Mouse (Mus musculus): ENCODE data around the gene Lbx1. TPM values are rescaled to one million over a fixed set of nuclear protein-coding genes. Genes with fewer than 3 reads are reported as not detected.
A peak's percentile ranks its signal among the peaks of the same experiment; 100 is the strongest.

Lbx1 gene
- not detected in 2 replicates for polyA plus RNA-seq (2015; fragmentation: Nextera tagmentation; extraction: Ambion mirVana)

- Histone ChIP-seq H3K36me3 (ENCODE audit: control insufficient read depth, insufficient read depth) (no peaks in the 10 kb centered on the region), H3K4me2 (ENCODE audit: low read depth, low read length) (peak within 1 kb of the TSS; percentile 62), H3K9ac (ENCODE audit: low read length) (no peak within 1 kb of the TSS), H3K4me1 (ENCODE audit: control insufficient read depth, insufficient read depth, low read length) (peaks cover 16% of the 10 kb centered on the region), H3K27ac (ENCODE audit: low read length) (no peak within 1 kb of the TSS), H3K27me3 (ENCODE audit: control insufficient read depth, insufficient read depth, low read length) (peaks cover 73% of the 10 kb centered on the region), H3K9me3 (replicated peaks; ENCODE audit: control insufficient read depth, low read length) (no peaks in the 10 kb centered on the region), H3K4me3 (ENCODE audit: low read length) (peak within 1 kb of the TSS; percentile 47)
- no peak for ATAC-seq (replicated peaks; ENCODE audit: extremely low read depth, insufficient read depth, low FRiP score)
- under 1% methylated on average over 30 of the region's 30 CpGs for WGBS
These were observed at the start of gene Lbx1 for GRCm38 (mm10) chr19:45235766-45236362. Gene Lbx1 (minus strand): TSS chr19:45235812.

- Histone ChIP-seq H3K4me3 (ENCODE audit: low read length) (peak overlapping the region; percentile 32), H3K4me2 (ENCODE audit: low read depth, low read length) (peak overlapping the region; percentile 60), H3K27ac (ENCODE audit: low read length) (no peak overlapping the region), H3K4me1 (ENCODE audit: control insufficient read depth, insufficient read depth, low read length) (peaks cover 5% of the 10 kb centered on the region; the same call in 1 of the 2 replicates), H3K9me3 (replicated peaks; ENCODE audit: control insufficient read depth, low read length) (no peaks in the 10 kb centered on the region), H3K36me3 (ENCODE audit: control insufficient read depth, insufficient read depth) (no peaks in the 10 kb centered on the region), H3K27me3 (ENCODE audit: control insufficient read depth, insufficient read depth, low read length) (0 out of 2 replicates have a peak, but pooled peaks cover 3% of the 10 kb centered on the region), H3K9ac (ENCODE audit: low read length) (no peak overlapping the region; the same call in 1 of the 2 replicates)
- WGBS: 9% methylated on average over 10 of the region's 10 CpGs
- no peak for ATAC-seq (replicated peaks; ENCODE audit: extremely low read depth, insufficient read depth, low FRiP score)
These were observed 47.7 kb upstream of the Lbx1 start for GRCm38 (mm10) chr19:45283302-45283701.

GRCm38 (mm10) chr19:45276196-45276595, 40.6 kb upstream of the Lbx1 start:
- H3K27ac ChIP-seq (ENCODE audit: low read length): no peak overlapping the region
- no peaks in the 10 kb centered on the region for H3K36me3 ChIP-seq (ENCODE audit: control insufficient read depth, insufficient read depth)
- no peaks in the 10 kb centered on the region for H3K4me1 ChIP-seq (ENCODE audit: control insufficient read depth, insufficient read depth, low read length)
- no peak overlapping the region for H3K9ac ChIP-seq (ENCODE audit: low read length)
- H3K27me3 ChIP-seq (ENCODE audit: control insufficient read depth, insufficient read depth, low read length): peaks cover 6% of the 10 kb centered on the region
- no peak overlapping the region for H3K4me3 ChIP-seq (ENCODE audit: low read length)
- WGBS: 57% methylated on average over 4 of the region's 4 CpGs
- no peak for ATAC-seq (replicated peaks; ENCODE audit: extremely low read depth, insufficient read depth, low FRiP score)
- H3K9me3 ChIP-seq (replicated peaks; ENCODE audit: control insufficient read depth, low read length): no peaks in the 10 kb centered on the region
- no peak overlapping the region for H3K4me2 ChIP-seq (ENCODE audit: low read depth, low read length)

GRCm38 (mm10) chr19:45271986-45272385, 36.4 kb upstream of the Lbx1 start:
- no peak overlapping the region for H3K4me3 ChIP-seq (ENCODE audit: low read length)
- H3K27me3 ChIP-seq (ENCODE audit: control insufficient read depth, insufficient read depth, low read length): peaks cover 6% of the 10 kb centered on the region
- H3K9ac ChIP-seq (ENCODE audit: low read length): no peak overlapping the region
- 41% methylated on average over 10 of the region's 10 CpGs for WGBS
- H3K4me1 ChIP-seq (ENCODE audit: control insufficient read depth, insufficient read depth, low read length): no peaks in the 10 kb centered on the region
- H3K4me2 ChIP-seq (ENCODE audit: low read depth, low read length): no peak overlapping the region
- H3K27ac ChIP-seq (ENCODE audit: low read length): no peak overlapping the region
- ATAC-seq (replicated peaks; ENCODE audit: extremely low read depth, insufficient read depth, low FRiP score): no peak
- H3K36me3 ChIP-seq (ENCODE audit: control insufficient read depth, insufficient read depth): no peaks in the 10 kb centered on the region
- H3K9me3 ChIP-seq (replicated peaks; ENCODE audit: control insufficient read depth, low read length): no peaks in the 10 kb centered on the region

GRCm38 (mm10) chr19:45262995-45263394, 27.4 kb upstream of the Lbx1 start:
- Histone ChIP-seq H3K36me3 (ENCODE audit: control insufficient read depth, insufficient read depth) (no peaks in the 10 kb centered on the region), H3K27me3 (ENCODE audit: control insufficient read depth, insufficient read depth, low read length) (0 out of 2 replicates have a peak, but pooled peaks cover 5% of the 10 kb centered on the region), H3K4me3 (ENCODE audit: low read length) (no peak overlapping the region), H3K27ac (ENCODE audit: low read length) (no peak overlapping the region), H3K9ac (ENCODE audit: low read length) (no peak overlapping the region), H3K4me1 (ENCODE audit: control insufficient read depth, insufficient read depth, low read length) (no peaks in the 10 kb centered on the region), H3K4me2 (ENCODE audit: low read depth, low read length) (no peak overlapping the region), H3K9me3 (replicated peaks; ENCODE audit: control insufficient read depth, low read length) (no peaks in the 10 kb centered on the region)
- ATAC-seq (replicated peaks; ENCODE audit: extremely low read depth, insufficient read depth, low FRiP score): no peak
- 66% methylated on average over 10 of the region's 10 CpGs for WGBS

- Histone ChIP-seq H3K4me1 (ENCODE audit: control insufficient read depth, insufficient read depth, low read length) (no peaks in the 10 kb centered on the region), H3K9me3 (replicated peaks; ENCODE audit: control insufficient read depth, low read length) (peaks cover 4% of the 10 kb centered on the region; the same call in 1 of the 2 replicates), H3K27ac (ENCODE audit: low read length) (no peak overlapping the region), H3K4me2 (ENCODE audit: low read depth, low read length) (no peak overlapping the region), H3K27me3 (ENCODE audit: control insufficient read depth, insufficient read depth, low read length) (0 out of 2 replicates have a peak, but pooled peaks cover 8% of the 10 kb centered on the region), H3K36me3 (ENCODE audit: control insufficient read depth, insufficient read depth) (no peaks in the 10 kb centered on the region), H3K4me3 (ENCODE audit: low read length) (no peak overlapping the region), H3K9ac (ENCODE audit: low read length) (no peak overlapping the region)
- WGBS: 54% methylated on average over 15 of the region's 15 CpGs
- no peak for ATAC-seq (replicated peaks; ENCODE audit: extremely low read depth, insufficient read depth, low FRiP score)
These were observed 22.1 kb upstream of the Lbx1 start for GRCm38 (mm10) chr19:45257414-45258326.

GRCm38 (mm10) chr19:45254806-45255205, 19.2 kb upstream of the Lbx1 start:
- Histone ChIP-seq H3K9me3 (replicated peaks; ENCODE audit: control insufficient read depth, low read length) (peaks cover 4% of the 10 kb centered on the region; the same call in 1 of the 2 replicates), H3K27me3 (ENCODE audit: control insufficient read depth, insufficient read depth, low read length) (peaks cover 12% of the 10 kb centered on the region), H3K4me3 (ENCODE audit: low read length) (no peak overlapping the region), H3K4me1 (ENCODE audit: control insufficient read depth, insufficient read depth, low read length) (no peaks in the 10 kb centered on the region), H3K27ac (ENCODE audit: low read length) (no peak overlapping the region), H3K4me2 (ENCODE audit: low read depth, low read length) (no peak overlapping the region), H3K36me3 (ENCODE audit: control insufficient read depth, insufficient read depth) (no peaks in the 10 kb centered on the region), H3K9ac (ENCODE audit: low read length) (no peak overlapping the region)
- 81% methylated on average over 7 of the region's 7 CpGs for WGBS
- ATAC-seq (replicated peaks; ENCODE audit: extremely low read depth, insufficient read depth, low FRiP score): no peak

GRCm38 (mm10) chr19:45252436-45252835, 16.8 kb upstream of the Lbx1 start:
- H3K27me3 ChIP-seq (ENCODE audit: control insufficient read depth, insufficient read depth, low read length): peaks cover 15% of the 10 kb centered on the region
- no peak overlapping the region for H3K4me2 ChIP-seq (ENCODE audit: low read depth, low read length)
- H3K4me3 ChIP-seq (ENCODE audit: low read length): no peak overlapping the region
- WGBS: 47% methylated on average over 3 of the region's 3 CpGs
- no peaks in the 10 kb centered on the region for H3K4me1 ChIP-seq (ENCODE audit: control insufficient read depth, insufficient read depth, low read length)
- no peak overlapping the region for H3K9ac ChIP-seq (ENCODE audit: low read length)
- H3K36me3 ChIP-seq (ENCODE audit: control insufficient read depth, insufficient read depth): no peaks in the 10 kb centered on the region
- H3K27ac ChIP-seq (ENCODE audit: low read length): no peak overlapping the region
- ATAC-seq (replicated peaks; ENCODE audit: extremely low read depth, insufficient read depth, low FRiP score): no peak
- H3K9me3 ChIP-seq (replicated peaks; ENCODE audit: control insufficient read depth, low read length): peaks cover 4% of the 10 kb centered on the region; the same call in 1 of the 2 replicates

GRCm38 (mm10) chr19:45248691-45249090, 13.1 kb upstream of the Lbx1 start:
- no peak for ATAC-seq (replicated peaks; ENCODE audit: extremely low read depth, insufficient read depth, low FRiP score)
- H3K27me3 ChIP-seq (ENCODE audit: control insufficient read depth, insufficient read depth, low read length): peaks cover 36% of the 10 kb centered on the region
- no peak overlapping the region for H3K4me2 ChIP-seq (ENCODE audit: low read depth, low read length)
- H3K4me3 ChIP-seq (ENCODE audit: low read length): no peak overlapping the region
- 72% methylated on average over 19 of the region's 19 CpGs for WGBS
- H3K9me3 ChIP-seq (replicated peaks; ENCODE audit: control insufficient read depth, low read length): no peaks in the 10 kb centered on the region
- H3K4me1 ChIP-seq (ENCODE audit: control insufficient read depth, insufficient read depth, low read length): peaks cover 2% of the 10 kb centered on the region; the same call in 1 of the 2 replicates
- H3K36me3 ChIP-seq (ENCODE audit: control insufficient read depth, insufficient read depth): no peaks in the 10 kb centered on the region
- H3K9ac ChIP-seq (ENCODE audit: low read length): no peak overlapping the region
- no peak overlapping the region for H3K27ac ChIP-seq (ENCODE audit: low read length)

Measured in heart, embryonic 16.5 days (tissue).